Mouse (Mus musculus): ENCODE results near the gene Fgd6. TPM values are rescaled to one million over a fixed set of nuclear protein-coding genes. Genes with fewer than 3 reads are reported as not detected.

Gene Fgd6
- polyA plus RNA-seq, 1 experiment from 2014 or later: 2.1 TPM

GRCm38 (mm10) chr10:94097081-94097845, 61.5 kb downstream of the Fgd6 start:
- peak; percentile 55; the same call in 1 of the 2 replicates for ATAC-seq (replicated peaks; ENCODE audit: insufficient number of reproducible peaks, insufficient read depth, low FRiP score, low read depth)
- 0 out of 2 replicates have a peak, but pooled peaks cover under 1% of the 10 kb centered on the region for H3K9me3 ChIP-seq (replicated peaks)
- peaks cover 4% of the 10 kb centered on the region; the same call in 1 of the 2 replicates for H3K4me1 ChIP-seq (replicated peaks)
- H3K9ac ChIP-seq: no peak overlapping the region
- no peak overlapping the region for H3K4me3 ChIP-seq
- 82% methylated on average over 3 of the region's 3 CpGs for WGBS
- 0 out of 2 replicates have a peak overlapping the region, but pooled peaks have one; percentile 16 for H3K27ac ChIP-seq
- no peaks in the 10 kb centered on the region for H3K27me3 ChIP-seq
- no peaks in the 10 kb centered on the region; the same call in 1 of the 2 replicates for H3K36me3 ChIP-seq
- no peak overlapping the region for H3K4me2 ChIP-seq

- Histone ChIP-seq H3K9me3 (replicated peaks) (no peaks in the 10 kb centered on the region), H3K4me3 (no peak overlapping the region), H3K4me1 (replicated peaks) (peaks cover 4% of the 10 kb centered on the region; the same call in 1 of the 2 replicates), H3K27me3 (no peaks in the 10 kb centered on the region), H3K36me3 (no peaks in the 10 kb centered on the region; the same call in 1 of the 2 replicates), H3K9ac (no peak overlapping the region), H3K27ac (no peak overlapping the region), H3K4me2 (no peak overlapping the region)
- WGBS: 82% methylated on average over 3 of the region's 3 CpGs
- no peak for ATAC-seq (replicated peaks; ENCODE audit: insufficient number of reproducible peaks, insufficient read depth, low FRiP score, low read depth)
Observed at GRCm38 (mm10) chr10:94098100-94098499, 62.3 kb downstream of the Fgd6 start.

GRCm38 (mm10) chr10:94105498-94105897, 69.7 kb downstream of the Fgd6 start:
- Histone ChIP-seq H3K4me1 (replicated peaks) (peaks cover 2% of the 10 kb centered on the region; the same call in 1 of the 2 replicates), H3K36me3 (no peaks in the 10 kb centered on the region), H3K4me2 (no peak overlapping the region), H3K27ac (no peak overlapping the region), H3K9ac (no peak overlapping the region), H3K4me3 (no peak overlapping the region), H3K27me3 (no peaks in the 10 kb centered on the region), H3K9me3 (replicated peaks) (no peaks in the 10 kb centered on the region)
- 90% methylated on average over 10 of the region's 10 CpGs for WGBS
- ATAC-seq (replicated peaks; ENCODE audit: insufficient number of reproducible peaks, insufficient read depth, low FRiP score, low read depth): no peak

- 38% methylated on average over 4 of the region's 4 CpGs for WGBS
- ATAC-seq (replicated peaks; ENCODE audit: insufficient number of reproducible peaks, insufficient read depth, low FRiP score, low read depth): peak; percentile 55
- Histone ChIP-seq H3K9me3 (replicated peaks) (no peaks in the 10 kb centered on the region), H3K27ac (peak overlapping the region; percentile 55), H3K9ac (no peak overlapping the region), H3K4me2 (no peak overlapping the region), H3K27me3 (no peaks in the 10 kb centered on the region), H3K4me3 (no peak overlapping the region), H3K4me1 (replicated peaks) (peaks cover 2% of the 10 kb centered on the region; the same call in 1 of the 2 replicates), H3K36me3 (no peaks in the 10 kb centered on the region)
Observed at GRCm38 (mm10) chr10:94107168-94107567, 71.4 kb downstream of the Fgd6 start.

GRCm38 (mm10) chr10:94107607-94108006, 71.8 kb downstream of the Fgd6 start:
- H3K27ac ChIP-seq: peak overlapping the region; percentile 55
- no peaks in the 10 kb centered on the region for H3K9me3 ChIP-seq (replicated peaks)
- no peaks in the 10 kb centered on the region for H3K36me3 ChIP-seq
- no peaks in the 10 kb centered on the region for H3K27me3 ChIP-seq
- WGBS: 89% methylated on average over 7 of the region's 7 CpGs
- peaks cover 2% of the 10 kb centered on the region; the same call in 1 of the 2 replicates for H3K4me1 ChIP-seq (replicated peaks)
- H3K4me3 ChIP-seq: no peak overlapping the region
- no peak overlapping the region for H3K9ac ChIP-seq
- no peak for ATAC-seq (replicated peaks; ENCODE audit: insufficient number of reproducible peaks, insufficient read depth, low FRiP score, low read depth)
- H3K4me2 ChIP-seq: no peak overlapping the region

- H3K9ac ChIP-seq: no peak overlapping the region
- no peak for ATAC-seq (replicated peaks; ENCODE audit: insufficient number of reproducible peaks, insufficient read depth, low FRiP score, low read depth)
- no peaks in the 10 kb centered on the region for H3K36me3 ChIP-seq
- H3K4me1 ChIP-seq (replicated peaks): peaks cover 2% of the 10 kb centered on the region; the same call in 1 of the 2 replicates
- H3K4me3 ChIP-seq: no peak overlapping the region
- H3K27me3 ChIP-seq: no peaks in the 10 kb centered on the region
- H3K9me3 ChIP-seq (replicated peaks): no peaks in the 10 kb centered on the region
- no peak overlapping the region for H3K27ac ChIP-seq
- no peak overlapping the region for H3K4me2 ChIP-seq
- 83% methylated on average over 6 of the region's 6 CpGs for WGBS
Observed at GRCm38 (mm10) chr10:94108791-94109190, 73.0 kb downstream of the Fgd6 start.

GRCm38 (mm10) chr10:94110834-94111754, 75.3 kb downstream of the Fgd6 start:
- Histone ChIP-seq H3K27me3 (no peaks in the 10 kb centered on the region), H3K4me3 (no peak overlapping the region), H3K4me1 (replicated peaks) (peaks cover 14% of the 10 kb centered on the region), H3K9me3 (replicated peaks) (no peaks in the 10 kb centered on the region), H3K4me2 (no peak overlapping the region), H3K9ac (no peak overlapping the region), H3K36me3 (no peaks in the 10 kb centered on the region), H3K27ac (no peak overlapping the region)
- no peak for ATAC-seq (replicated peaks; ENCODE audit: insufficient number of reproducible peaks, insufficient read depth, low FRiP score, low read depth)
- WGBS: 76% methylated on average over 9 of the region's 9 CpGs

- Histone ChIP-seq H3K4me3 (no peak overlapping the region), H3K4me1 (replicated peaks) (peaks cover 19% of the 10 kb centered on the region)
- no peak for ATAC-seq (replicated peaks; ENCODE audit: insufficient number of reproducible peaks, insufficient read depth, low FRiP score, low read depth)
Observed at GRCm38 (mm10) chr10:94112207-94112606, 76.4 kb downstream of the Fgd6 start.

GRCm38 (mm10) chr10:94115893-94116599, 80.2 kb downstream of the Fgd6 start:
- ATAC-seq (replicated peaks; ENCODE audit: insufficient number of reproducible peaks, insufficient read depth, low FRiP score, low read depth): peak; percentile 80
- Histone ChIP-seq H3K27me3 (no peaks in the 10 kb centered on the region), H3K9ac (0 out of 2 replicates have a peak overlapping the region, but pooled peaks have one; percentile 17), H3K27ac (peak overlapping the region; percentile 82), H3K4me3 (peak overlapping the region; percentile 21; the same call in 1 of the 2 replicates), H3K36me3 (no peaks in the 10 kb centered on the region), H3K4me1 (replicated peaks) (peaks cover 17% of the 10 kb centered on the region), H3K4me2 (peak overlapping the region; percentile 48), H3K9me3 (replicated peaks) (no peaks in the 10 kb centered on the region)
- 18% methylated on average over 6 of the region's 6 CpGs for WGBS

More at GRCm38 (mm10) chr10:94112207-94112606, 76.4 kb downstream of the Fgd6 start:
- no peaks in the 10 kb centered on the region for H3K27me3 ChIP-seq
- H3K9ac ChIP-seq: no peak overlapping the region
- no peak overlapping the region for H3K27ac ChIP-seq
- H3K4me2 ChIP-seq: no peak overlapping the region
- WGBS: 84% methylated on average over 3 of the region's 3 CpGs
- no peaks in the 10 kb centered on the region for H3K9me3 ChIP-seq (replicated peaks)
- no peaks in the 10 kb centered on the region for H3K36me3 ChIP-seq

- Histone ChIP-seq H3K9me3 (replicated peaks) (no peaks in the 10 kb centered on the region), H3K4me1 (replicated peaks) (peaks cover 17% of the 10 kb centered on the region), H3K4me2 (no peak overlapping the region), H3K27me3 (no peaks in the 10 kb centered on the region), H3K27ac (peak overlapping the region; percentile 67), H3K9ac (no peak overlapping the region), H3K36me3 (no peaks in the 10 kb centered on the region), H3K4me3 (no peak overlapping the region)
- 37% methylated on average over 12 of the region's 12 CpGs for WGBS
- ATAC-seq (replicated peaks; ENCODE audit: insufficient number of reproducible peaks, insufficient read depth, low FRiP score, low read depth): no peak
Observed at GRCm38 (mm10) chr10:94116781-94117340, 81.1 kb downstream of the Fgd6 start.

All from heart, embryonic 15.5 days (tissue).